Mouse (Mus musculus): ENCODE data around the gene H2al1e. TPM values are rescaled to one million over a fixed set of nuclear protein-coding genes. Genes with fewer than 3 reads are reported as not detected.
A peak's percentile ranks its signal among the peaks of the same experiment; 100 is the strongest.
"Not testable (repeated sequence)": the region's sequence is repeated elsewhere in the genome, so short reads cannot be mapped to it uniquely, and the experiment has no call there.

H2al1e gene
- not detected for total RNA-seq (2021)
- long read RNA-seq, experiment 1, result 0 reads
- long read RNA-seq, experiment 2, result 0 reads

GRCm38 (mm10) chrX:11311634-11312033 is at the start of gene H2al1e:
TSS of gene H2al1e (plus strand) at chrX:11311934.
- not testable (repeated sequence) for DNase-seq (ENCODE audit: low spot score)

- DNase-seq (ENCODE audit: low spot score), result no peak
Measured at GRCm38 (mm10) chrX:11264918-11265317, 46.8 kb upstream of the H2al1e start.

- peak; percentile 33 for DNase-seq (ENCODE audit: low spot score)
Measured at GRCm38 (mm10) chrX:11267791-11268190, 43.9 kb upstream of the H2al1e start.

GRCm38 (mm10) chrX:11269074-11269473 is 42.7 kb upstream of the H2al1e start:
- DNase-seq (ENCODE audit: low spot score), result no peak

GRCm38 (mm10) chrX:11273190-11273589 is 38.5 kb upstream of the H2al1e start:
- no peak for DNase-seq (ENCODE audit: low spot score)

GRCm38 (mm10) chrX:11277083-11277482 is 34.7 kb upstream of the H2al1e start:
- no peak for DNase-seq (ENCODE audit: low spot score)

GRCm38 (mm10) chrX:11280741-11281140 is 31.0 kb upstream of the H2al1e start:
- DNase-seq (ENCODE audit: low spot score), result no peak

- DNase-seq (ENCODE audit: low spot score), result peak; percentile 0
Measured at GRCm38 (mm10) chrX:11288306-11288882, 23.3 kb upstream of the H2al1e start.

GRCm38 (mm10) chrX:11289244-11289643 is 22.5 kb upstream of the H2al1e start:
- DNase-seq (ENCODE audit: low spot score), result no peak

GRCm38 (mm10) chrX:11298957-11299356 is 12.8 kb upstream of the H2al1e start, which contains the start of gene H2al1a:
TSS of gene H2al1a (plus strand) at chrX:11299257.
- DNase-seq (ENCODE audit: low spot score), result not testable (repeated sequence)

- DNase-seq (ENCODE audit: low spot score), result not testable (repeated sequence)
Measured at GRCm38 (mm10) chrX:11302132-11302531, 9.6 kb upstream of the H2al1e start, which contains the start of gene H2al1b. TSS of gene H2al1b (plus strand) at chrX:11302432.

GRCm38 (mm10) chrX:11305355-11305754 is 6.4 kb upstream of the H2al1e start, which contains the start of gene H2al1c:
TSS of gene H2al1c (plus strand) at chrX:11305655.
- DNase-seq (ENCODE audit: low spot score), result not testable (repeated sequence)

GRCm38 (mm10) chrX:11308524-11308923 is 3.2 kb upstream of the H2al1e start, which contains the start of gene H2al1d:
TSS of gene H2al1d (plus strand) at chrX:11308824.
- DNase-seq (ENCODE audit: low spot score), result not testable (repeated sequence)

- not testable (repeated sequence) for DNase-seq (ENCODE audit: low spot score)
Measured at GRCm38 (mm10) chrX:11314858-11315257, 3.1 kb downstream of the H2al1e start, which contains the start of gene H2al1f. TSS of gene H2al1f (plus strand) at chrX:11315158.

GRCm38 (mm10) chrX:11317956-11318355 is 6.2 kb downstream of the H2al1e start, which contains the start of gene H2al1g:
TSS of gene H2al1g (plus strand) at chrX:11318256.
- not testable (repeated sequence) for DNase-seq (ENCODE audit: low spot score)

- DNase-seq (ENCODE audit: low spot score), result not testable (repeated sequence)
Measured at GRCm38 (mm10) chrX:11321192-11321591, 9.5 kb downstream of the H2al1e start, which contains the start of gene H2al1h. TSS of gene H2al1h (plus strand) at chrX:11321492.

- DNase-seq (ENCODE audit: low spot score), result not testable (repeated sequence)
Measured at GRCm38 (mm10) chrX:11324359-11324758, 12.6 kb downstream of the H2al1e start, which contains the start of gene H2al1i. TSS of gene H2al1i (plus strand) at chrX:11324659.

GRCm38 (mm10) chrX:11327522-11327921 is 15.8 kb downstream of the H2al1e start, which contains the start of gene H2al1j:
TSS of gene H2al1j (plus strand) at chrX:11327822.
- not testable (repeated sequence) for DNase-seq (ENCODE audit: low spot score)

GRCm38 (mm10) chrX:11345762-11346161 is 34.0 kb downstream of the H2al1e start:
- DNase-seq (ENCODE audit: low spot score), result no peak

GRCm38 (mm10) chrX:11346756-11347155 is 35.0 kb downstream of the H2al1e start:
- no peak for DNase-seq (ENCODE audit: low spot score)

- DNase-seq (ENCODE audit: low spot score), result no peak
Measured at GRCm38 (mm10) chrX:11360823-11361222, 49.1 kb downstream of the H2al1e start.

- no peak for DNase-seq (ENCODE audit: low spot score)
Measured at GRCm38 (mm10) chrX:11361261-11361660, 49.5 kb downstream of the H2al1e start.
